8 mouse cellular contexts compared by ENCODE assay signal in genomic region chrX:166238831-166239460, GRCm38 (mm10). TPM values are rescaled to one million over a fixed set of nuclear protein-coding genes. Genes with fewer than 3 reads are reported as not detected.
A peak's percentile ranks its signal among the peaks of the same experiment; 100 is the strongest.
DNase-seq lines count a peak whose midpoint lies in the region; ATAC-seq and TF ChIP-seq lines count a peak whose summit lies in the region.

Gene Gpm6b, plus strand, starts transcription at chrX:166238911.

- H3K36me3 ChIP-seq in thymus, adult 2 months (ENCODE audit: control insufficient read depth, insufficient read depth, low read length) = no peaks in the 10 kb centered on the region
- H3K36me3 ChIP-seq in limb, embryonic 12.5 days = no peaks in the 10 kb centered on the region
- H3K36me3 ChIP-seq in midbrain, embryonic 13.5 days = no peaks in the 10 kb centered on the region
- H3K36me3 ChIP-seq in splenic B cell, adult 2 months (ENCODE audit: control insufficient read depth, insufficient read depth, low read length, poor library complexity, severe bottlenecking) = no peaks in the 10 kb centered on the region

- no peak for TF ChIP-seq CTCF in thymus, adult 2 months (IDR thresholded peaks at IDR 0.05; ENCODE audit: borderline replicate concordance, control insufficient read depth, extremely low read depth, insufficient read depth, low read length, poor library complexity)

- H3K9me3 ChIP-seq in limb, embryonic 12.5 days = no peaks in the 10 kb centered on the region
- no peaks in the 10 kb centered on the region for H3K9me3 ChIP-seq in midbrain, embryonic 13.5 days

- TF ChIP-seq POLR2A in thymus, adult 2 months (IDR thresholded peaks at IDR 0.05; ENCODE audit: control insufficient read depth, extremely low read depth, insufficient read depth, low read length, poor library complexity) = no peak

- 1% methylated on average over 55 of the region's 63 CpGs for WGBS in thymus, adult 2 months
- WGBS in limb, embryonic 12.5 days = 16% methylated on average over 61 of the region's 63 CpGs
- 35% methylated on average over 61 of the region's 63 CpGs for WGBS in midbrain, embryonic 13.5 days

- peak; percentile 92 for ATAC-seq in limb, embryonic 12.5 days (ENCODE audit: insufficient number of reproducible peaks, insufficient read depth, low FRiP score, low TSS enrichment, low read depth)
- ATAC-seq in midbrain, embryonic 13.5 days = peak; percentile 96

- peak within 1 kb of the TSS; percentile 43 for H3K4me3 ChIP-seq in thymus, adult 2 months (ENCODE audit: control insufficient read depth, insufficient read depth, low read length)
- peak within 1 kb of the TSS; percentile 47 for H3K4me3 ChIP-seq in limb, embryonic 12.5 days (replicated peaks)
- H3K4me3 ChIP-seq in midbrain, embryonic 13.5 days (replicated peaks) = peak within 1 kb of the TSS; percentile 57

- DNase-seq in thymus, adult 2 months = no peak
- no peak for DNase-seq in thymus, postnatal 0 days (ENCODE audit: low spot score)
- peak; percentile 18 for DNase-seq in embryo, embryonic 9.5 days (ENCODE audit: extremely low spot score)
- DNase-seq in heart, adult 9 months (ENCODE audit: low spot score in 2 of 2) = peak; percentile 18 to 27
- DNase-seq in kidney, adult 18-20 months = peak; percentile 49
- peak; percentile 32 for DNase-seq in splenic B cell, adult 2 months (ENCODE audit: low read depth, low spot score)

- peaks cover 5% of the 10 kb centered on the region; the same call in 1 of the 2 replicates for H3K27me3 ChIP-seq in thymus, adult 2 months (ENCODE audit: control insufficient read depth, insufficient read depth, low read length)
- peaks cover 53% of the 10 kb centered on the region for H3K27me3 ChIP-seq in limb, embryonic 12.5 days
- H3K27me3 ChIP-seq in midbrain, embryonic 13.5 days = peaks cover 37% of the 10 kb centered on the region
- no peaks in the 10 kb centered on the region for H3K27me3 ChIP-seq in splenic B cell, adult 2 months (ENCODE audit: control insufficient read depth, insufficient read depth, low read length, poor library complexity, severe bottlenecking)

- H3K4me2 ChIP-seq in limb, embryonic 12.5 days = peak within 1 kb of the TSS; percentile 85
- peak within 1 kb of the TSS; percentile 82 for H3K4me2 ChIP-seq in midbrain, embryonic 13.5 days (replicated peaks)

- peak within 1 kb of the TSS; percentile 57 for H3K9ac ChIP-seq in limb, embryonic 12.5 days (replicated peaks)
- peak within 1 kb of the TSS; percentile 76 for H3K9ac ChIP-seq in midbrain, embryonic 13.5 days (replicated peaks)

- H3K27ac ChIP-seq in thymus, adult 2 months (ENCODE audit: control insufficient read depth, insufficient read depth, low read length) = no peak within 1 kb of the TSS
- no peak within 1 kb of the TSS for H3K27ac ChIP-seq in limb, embryonic 12.5 days
- peak within 1 kb of the TSS; percentile 25; the same call in 1 of the 2 replicates for H3K27ac ChIP-seq in midbrain, embryonic 13.5 days

- peaks cover 4% of the 10 kb centered on the region; the same call in 1 of the 2 replicates for H3K4me1 ChIP-seq in thymus, adult 2 months (replicated peaks; ENCODE audit: control insufficient read depth, insufficient read depth, low read length)
- H3K4me1 ChIP-seq in limb, embryonic 12.5 days (replicated peaks) = peaks cover 4% of the 10 kb centered on the region
- no peaks in the 10 kb centered on the region for H3K4me1 ChIP-seq in midbrain, embryonic 13.5 days (replicated peaks)

RNA-seq across cellular contexts. Expression of gene Gpm6b, which starts in this region (rescaled TPM):
- 1.7 and 2.4 TPM in 2 replicates for polyA plus RNA-seq in thymus, adult 2 months (2012; rRNA removed)
- polyA plus RNA-seq in thymus, postnatal 0 days (2015; fragmentation: Nextera tagmentation; extraction: Ambion mirVana) = 4.6 TPM in 2 replicates
- polyA plus RNA-seq in limb, embryonic 12.5 days (2016; fragmentation: Nextera tagmentation; extraction: Ambion mirVana) = 17.0 and 17.2 TPM in 2 replicates
- polyA plus RNA-seq in midbrain, embryonic 13.5 days (2015; fragmentation: Nextera tagmentation; extraction: Ambion mirVana) = 271 and 286 TPM in 2 replicates

Comparison
In these comparisons a context has a peak if more than half of its experiments do, and no peak if none do; other contexts are left out.
1. RNA of gene Gpm6b (polyA plus RNA-seq): 271 to 286 TPM in midbrain, embryonic 13.5 days; 17.0 to 17.2 TPM in limb, embryonic 12.5 days, 4.6 TPM in thymus, postnatal 0 days and 1.7 to 2.4 TPM in thymus, adult 2 months; every median in the first group is over 10 times any median in the second.
2. DNase-seq: peak in embryo, embryonic 9.5 days (single experiment), heart, adult 9 months (2 of 2), kidney, adult 18-20 months (single experiment) and splenic B cell, adult 2 months (single experiment); none in thymus, adult 2 months (single experiment) and thymus, postnatal 0 days (single experiment).
3. Peak in every context shown above with its lines, with median percentiles within 50 percentile points of each other: H3K4me3 ChIP-seq.